Mouse (Mus musculus) CH12.LX (cell line): ENCODE results near the gene Slc35b3. TPM values are rescaled to one million over a fixed set of nuclear protein-coding genes. Genes with fewer than 3 reads are reported as not detected.

ENCODE experiments used
- DNase-seq: peaks from one replicate; pipeline ENCODE4 v3.0.0-alpha.2; 2013; ENCODE audit errors: extremely low read depth
- H3K27ac ChIP-seq: 2 replicates; pipeline ENCODE4 v1.5.1; 2012; ENCODE audit warnings: low read depth, mild to moderate bottlenecking, control low read depth, moderate library complexity; ENCODE audit not compliant: insufficient read depth
- H3K27me3 ChIP-seq: replicated peaks from 2 replicates; pipeline ENCODE3; 2012; ENCODE audit warnings: inconsistent platforms
- H3K36me3 ChIP-seq, 2 experiments: replicated peaks in 1 of 2; 2 replicates each; pipeline versions ENCODE3 to v1.6.1; 2012; ENCODE audit warnings: inconsistent platforms in 1 of 2, low read length in 1 of 2, mild to moderate bottlenecking in 1 of 2, mixed read lengths in 1 of 2, moderate library complexity in 1 of 2; ENCODE audit not compliant: control insufficient read depth in 1 of 2, insufficient read depth in 1 of 2
- H3K4me1 ChIP-seq, 2 experiments: 2 replicates each; pipeline ENCODE4 v1.6.1; 2012; ENCODE audit warnings: inconsistent platforms in 1 of 2, moderate library complexity in 1 of 2; ENCODE audit not compliant: insufficient read depth in 2 of 2, control insufficient read depth in 1 of 2
- H3K4me2 ChIP-seq: 2 replicates; pipeline ENCODE4 v1.6.1; 2012; ENCODE audit warnings: low read depth, mild to moderate bottlenecking, control low read depth; ENCODE audit not compliant: poor library complexity, insufficient read depth, severe bottlenecking
- H3K4me3 ChIP-seq, 3 experiments: fragments of 150-350 bp in 1 of 3; sonication (generic) in 1 of 3; replicated peaks in 1 of 3; 2 replicates each; pipeline versions ENCODE3 to v1.5.1; 2011 to 2012; ENCODE audit warnings: low read depth in 2 of 3, low read length in 2 of 3, mild to moderate bottlenecking in 2 of 3, moderate library complexity in 2 of 3, control low read depth in 1 of 3, improper control_type of control experiment in 1 of 3, inconsistent platforms in 1 of 3, mixed read lengths in 1 of 3; ENCODE audit not compliant: poor library complexity in 1 of 3
- H3K79me2 ChIP-seq: replicated peaks from 2 replicates; pipeline ENCODE4 v1.6.1; 2012; ENCODE audit warnings: mild to moderate bottlenecking, moderate library complexity; ENCODE audit not compliant: control insufficient read depth, poor library complexity, insufficient read depth, severe bottlenecking; ENCODE audit errors: extremely low read depth
- H3K9ac ChIP-seq: 2 replicates; pipeline ENCODE4 v1.6.1; 2012; ENCODE audit warnings: low read depth, mild to moderate bottlenecking, control low read depth, moderate library complexity; ENCODE audit not compliant: insufficient read depth
- H3K9me3 ChIP-seq: replicated peaks from 2 replicates; pipeline ENCODE3; 2012; ENCODE audit warnings: low read length, inconsistent platforms, mixed read lengths
- BHLHE40 ChIP-seq: IDR thresholded peaks from 2 replicates; pipeline ENCODE4 v1.6.1; 2011; ENCODE audit warnings: mild to moderate bottlenecking, low read depth, low read length, improper control_type of control experiment
- CHD1 ChIP-seq: IDR thresholded peaks from 2 replicates; pipeline ENCODE4 v1.6.1; 2012; ENCODE audit warnings: low read depth, low read length, improper control_type of control experiment, inconsistent platforms
- CHD2 ChIP-seq: IDR thresholded peaks from 2 replicates; pipeline ENCODE4 v1.6.1; 2011; ENCODE audit warnings: low read length, improper control_type of control experiment
- E2F4 ChIP-seq: IDR thresholded peaks from 2 replicates; pipeline ENCODE4 v1.6.1; 2011; ENCODE audit warnings: low read depth, low read length, improper control_type of control experiment; ENCODE audit not compliant: insufficient replicate concordance
- EP300 ChIP-seq: IDR thresholded peaks from 2 replicates; pipeline ENCODE4 v1.6.1; 2011; ENCODE audit warnings: low read length, improper control_type of control experiment
- ETS1 ChIP-seq: conservative IDR thresholded peaks from 2 replicates; pipeline ENCODE4 v1.6.1; 2012; ENCODE audit warnings: low read depth, mild to moderate bottlenecking, inconsistent platforms, low read length, improper control_type of control experiment, moderate library complexity
- HCFC1 ChIP-seq: IDR thresholded peaks from 2 replicates; pipeline ENCODE4 v1.6.1; 2012; ENCODE audit warnings: low read depth, mild to moderate bottlenecking, inconsistent platforms, low read length, improper control_type of control experiment
- IRF4 ChIP-seq: IDR thresholded peaks from 2 replicates; pipeline ENCODE4 v1.6.1; 2014; ENCODE audit warnings: low read depth, mild to moderate bottlenecking, inconsistent platforms, low read length, improper control_type of control experiment
- JUND ChIP-seq: conservative IDR thresholded peaks from 2 replicates; pipeline ENCODE4 v1.6.1; 2011; ENCODE audit warnings: low read depth, low read length, improper control_type of control experiment
- KAT2A ChIP-seq: IDR thresholded peaks from 2 replicates; pipeline ENCODE4 v1.6.1; 2012; ENCODE audit warnings: low read length, improper control_type of control experiment, inconsistent platforms; ENCODE audit not compliant: insufficient replicate concordance
- MAX ChIP-seq: IDR thresholded peaks from 2 replicates; pipeline ENCODE4 v1.6.1; 2011; ENCODE audit warnings: low read length, improper control_type of control experiment
- MAZ ChIP-seq: IDR thresholded peaks from 2 replicates; pipeline ENCODE4 v1.6.1; 2012; ENCODE audit warnings: low read depth, mild to moderate bottlenecking, inconsistent platforms, low read length, improper control_type of control experiment, moderate library complexity
- MXI1 ChIP-seq: IDR thresholded peaks from 2 replicates; pipeline ENCODE4 v1.6.1; 2011; ENCODE audit warnings: mild to moderate bottlenecking, low read depth, low read length, improper control_type of control experiment
- MYC ChIP-seq: IDR thresholded peaks from 2 replicates; pipeline ENCODE4 v1.6.1; 2011; ENCODE audit warnings: low read depth, mild to moderate bottlenecking, improper control_type of control experiment, low read length
- NRF1 ChIP-seq: IDR thresholded peaks from 2 replicates; pipeline ENCODE4 v1.6.1; 2014; ENCODE audit warnings: low read depth, mild to moderate bottlenecking, inconsistent platforms, low read length, improper control_type of control experiment, moderate library complexity
- POLR2AphosphoS2 ChIP-seq: IDR thresholded peaks from 2 replicates; pipeline ENCODE4 v1.6.1; 2011; ENCODE audit warnings: low read depth, low read length, improper control_type of control experiment
- RCOR1 ChIP-seq: conservative IDR thresholded peaks from 2 replicates; pipeline ENCODE4 v1.6.1; 2012; ENCODE audit warnings: low read depth, mild to moderate bottlenecking, inconsistent platforms, low read length, improper control_type of control experiment
- SMC3 ChIP-seq: IDR thresholded peaks from 2 replicates; pipeline ENCODE4 v1.6.1; 2011; ENCODE audit warnings: low read depth, low read length, improper control_type of control experiment
- TCF12 ChIP-seq: IDR thresholded peaks from 2 replicates; pipeline ENCODE4 v1.6.1; 2014; ENCODE audit warnings: low read depth, mild to moderate bottlenecking, inconsistent platforms, low read length, improper control_type of control experiment
- USF1 ChIP-seq: IDR thresholded peaks from 2 replicates; pipeline ENCODE4 v1.6.1; 2014; ENCODE audit warnings: low read depth, mild to moderate bottlenecking, inconsistent platforms, low read length, improper control_type of control experiment
- ZC3H11A ChIP-seq: IDR thresholded peaks from 2 replicates; pipeline ENCODE4 v1.6.1; 2012; ENCODE audit warnings: low read depth, mild to moderate bottlenecking, inconsistent platforms, low read length, improper control_type of control experiment
- ZKSCAN1 ChIP-seq: IDR thresholded peaks from 2 replicates; pipeline ENCODE4 v1.6.1; 2012; ENCODE audit warnings: low read depth, inconsistent platforms, low read length, improper control_type of control experiment, borderline replicate concordance
- ZNF384 ChIP-seq: IDR thresholded peaks from 2 replicates; pipeline ENCODE4 v1.6.1; 2012; ENCODE audit warnings: low read depth, low read length, improper control_type of control experiment, inconsistent platforms
- dilution Hi-C: fragments of 300-500 bp; cut with MboI; formaldehyde crosslinking; loops from 2 replicates; pipeline ENCODE4 v1.14.3; 2020; ENCODE audit warnings: low sequenced_read_pairs; ENCODE audit not compliant: extremely low pct_unique_long_range_greater_than_20kb, extremely low pct_ligation_motif_present
- in situ Hi-C: fragments of 300-500 bp; cut with MboI; formaldehyde crosslinking; loops from 3 replicates; pipeline ENCODE4 v1.14.3; 2019; ENCODE audit warnings: low sequenced_read_pairs, low pct_ligation_motif_present, low pct_unique_long_range_greater_than_20kb, mixed read lengths
- polyA plus RNA-seq: library from polyadenylated mRNA; unstranded; fragments of >175 nt; gene quantifications from 2 replicates; pipeline ENCODE4 v1.2.1, GENCODE M21; 2012; ENCODE audit warnings: low read depth; ENCODE audit not compliant: insufficient read length
- total RNA-seq, 2 experiments: library from RNA; depleted of rRNA; stranded (reverse); fragments of 300-350 nt in 1 of 2; fragments of >200 nt in 1 of 2; gene quantifications; 2 replicates each; pipeline ENCODE4 v1.2.3; 2012 to 2014

The Slc35b3 gene
- total and polyA plus RNA-seq, 3 experiments: 21.6 to 32.4 (median 24.9) TPM

DNA sequence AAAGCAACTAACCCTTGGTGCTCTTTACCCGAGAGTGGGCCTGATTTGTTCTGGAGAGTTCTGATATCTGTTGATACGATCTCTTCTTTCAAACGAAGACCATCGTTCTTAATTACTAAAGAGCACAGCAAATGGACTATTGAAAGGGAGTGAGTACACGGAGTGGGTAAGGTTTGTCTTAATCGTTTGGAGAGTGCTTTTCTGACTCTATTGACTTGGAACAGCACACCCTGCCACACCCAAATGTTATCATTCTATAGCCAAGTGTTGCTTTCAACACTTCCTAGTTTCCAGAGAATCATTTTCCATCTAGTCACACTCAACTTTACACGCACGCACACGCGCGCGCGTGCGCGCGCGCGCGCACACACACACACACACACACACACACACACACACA is 19.4 kb downstream of the Slc35b3 start:
- Histone ChIP-seq H3K4me3 (no peak overlapping the region), H3K4me1 (peaks cover 4 to 40% of the 10 kb centered on the region in 2 experiments; a peak in 2 of 4 replicates), H3K27me3 (no peaks in the 10 kb centered on the region), H3K36me3 (peaks cover 49 to 87% of the 10 kb centered on the region in 2 experiments), H3K9me3 (no peaks in the 10 kb centered on the region), H3K4me2 (no peak overlapping the region), H3K27ac (no peak overlapping the region), H3K79me2 (no peaks in the 10 kb centered on the region), H3K9ac (no peak overlapping the region)
- DNase-seq: no peak
- no peak for TF ChIP-seq MAZ
- TF ChIP-seq HCFC1: no peak
- no peak for TF ChIP-seq TCF12
- TF ChIP-seq CHD2: no peak
- TF ChIP-seq ZKSCAN1: no peak
- TF ChIP-seq IRF4: no peak
- dilution Hi-C loops: no loop called here
- in situ Hi-C loops: no loop called here

DNA sequence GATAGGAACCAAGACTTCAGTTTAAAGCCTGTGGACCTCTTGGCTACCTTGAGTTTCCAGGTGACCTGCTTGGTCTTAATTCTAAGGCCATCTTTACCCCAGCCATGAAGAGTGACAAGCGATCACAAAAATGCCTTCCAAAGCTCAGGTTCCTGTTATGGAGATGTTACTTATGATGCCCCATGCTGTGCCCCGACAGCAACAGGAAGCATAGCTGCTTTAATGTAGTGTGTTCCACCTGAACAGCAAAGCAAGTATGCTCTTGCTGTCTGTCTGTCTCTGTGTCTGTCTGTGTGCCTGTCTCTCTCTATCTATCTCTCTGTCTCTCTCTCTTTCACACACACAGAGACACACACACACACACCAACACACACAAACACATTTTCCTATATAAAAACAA is 22.2 kb downstream of the Slc35b3 start:
- dilution Hi-C loops: no loop called here
- no peak overlapping the region for H3K4me3 ChIP-seq
- in situ Hi-C loops: no loop called here

DNA sequence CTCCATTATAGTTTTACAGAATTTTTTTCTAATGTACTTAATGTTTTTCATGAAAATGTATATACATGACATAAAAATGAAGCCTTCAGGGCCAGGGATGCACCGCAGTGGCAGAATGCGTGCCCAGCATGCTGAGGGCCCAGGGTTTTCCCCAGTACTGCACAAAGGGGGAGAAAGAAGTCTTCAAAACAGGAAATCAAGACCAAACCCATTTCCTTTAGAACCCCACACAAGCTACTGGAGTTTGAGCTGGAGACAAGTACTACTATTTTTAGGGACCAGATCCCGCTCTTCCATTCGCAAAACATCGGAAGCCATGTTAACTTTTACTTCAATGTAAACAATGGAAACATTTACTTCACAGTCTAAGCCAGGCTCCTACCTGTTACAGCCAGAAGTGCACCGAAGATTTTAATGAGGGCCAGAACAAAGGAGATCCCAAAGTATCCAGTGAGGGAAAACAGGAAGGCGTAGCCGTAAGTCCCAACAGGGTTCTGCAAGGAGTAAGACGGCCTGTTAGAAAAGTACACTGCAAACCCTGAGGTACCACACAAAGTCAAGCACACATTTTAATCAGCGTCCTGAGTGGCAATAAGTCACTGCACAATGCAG is 23.7 kb downstream of the Slc35b3 start:
- DNase-seq: no peak
- H3K4me1 ChIP-seq: peaks cover 0 to 27% of the 10 kb centered on the region in 2 experiments; a peak in 2 of 4 replicates
- no peak for TF ChIP-seq SMC3
- no peak for TF ChIP-seq NRF1
- no peak for TF ChIP-seq ZNF384
- no peak for TF ChIP-seq HCFC1
- no peak for TF ChIP-seq JUND
- TF ChIP-seq TCF12: no peak
- in situ Hi-C loops: no loop called here
- H3K9ac ChIP-seq: no peak overlapping the region
- no peak overlapping the region for H3K27ac ChIP-seq
- no peaks in the 10 kb centered on the region for H3K79me2 ChIP-seq
- dilution Hi-C loops: no loop called here
- H3K36me3 ChIP-seq: peaks cover 61 to 86% of the 10 kb centered on the region in 2 experiments
- H3K4me2 ChIP-seq: no peak overlapping the region
- no peak overlapping the region for H3K4me3 ChIP-seq
- no peaks in the 10 kb centered on the region for H3K9me3 ChIP-seq
- H3K27me3 ChIP-seq: no peaks in the 10 kb centered on the region

More for the DNA sequence above, 22.2 kb downstream of the Slc35b3 start:
- H3K36me3 ChIP-seq: peaks cover 62 to 86% of the 10 kb centered on the region in 2 experiments
- DNase-seq: no peak
- TF ChIP-seq MAX (no peak), POLR2AphosphoS2 (no peak), ETS1 (no peak), ZC3H11A (no peak), E2F4 (no peak), MXI1 (no peak), NRF1 (no peak), MYC (no peak), CHD1 (no peak), RCOR1 (no peak), KAT2A (no peak), USF1 (no peak), BHLHE40 (no peak), EP300 (no peak), MAZ (no peak)
- H3K9me3 ChIP-seq: no peaks in the 10 kb centered on the region
- H3K4me2 ChIP-seq: no peak overlapping the region
- H3K79me2 ChIP-seq: no peaks in the 10 kb centered on the region
- H3K27me3 ChIP-seq: no peaks in the 10 kb centered on the region
- H3K27ac ChIP-seq: no peak overlapping the region
- H3K9ac ChIP-seq: no peak overlapping the region
- peaks cover 4 to 36% of the 10 kb centered on the region in 2 experiments; a peak in 2 of 4 replicates for H3K4me1 ChIP-seq
